Mouse (Mus musculus): ENCODE measurements at regions not wholly inside any gene's neighbourhood (a gene's known extent, or its start where the extent isn't known, plus 50 kb on each side); places are given as distances from the start of the nearest gene placed in this dataset.

DNA sequence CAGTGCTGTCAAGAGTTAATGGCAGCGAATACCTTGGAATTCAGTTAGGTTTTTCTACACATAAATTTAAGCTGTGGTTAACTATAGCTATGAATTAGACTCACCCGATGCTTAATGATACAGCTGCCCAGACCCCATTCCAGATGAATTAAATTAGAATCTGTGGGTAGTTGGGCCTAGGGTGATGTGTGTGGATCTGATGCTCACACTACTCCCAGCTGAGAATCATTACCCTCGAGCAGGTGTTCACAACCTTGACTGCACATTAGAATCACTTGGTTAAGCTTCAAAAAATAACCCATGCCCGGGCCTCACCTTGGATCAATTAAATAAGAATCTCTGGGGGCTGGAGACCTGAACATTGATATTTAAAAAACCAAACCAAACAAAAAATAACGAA is 684.2 kb upstream of the Adgra3 start:
- no peak for TF ChIP-seq GABPA (IDR thresholded peaks at IDR 0.05; ENCODE audit: low read depth, low read length)
- TF ChIP-seq GATA1 (IDR thresholded peaks at IDR 0.05; ENCODE audit: low read depth, low read length), result no peak
- TF ChIP-seq MXI1 (IDR thresholded peaks at IDR 0.05; ENCODE audit: low read depth, low read length), result no peak
- TF ChIP-seq RAD21 (IDR thresholded peaks at IDR 0.05; ENCODE audit: low read depth, low read length), result no peak
- no peak for TF ChIP-seq RCOR1 (IDR thresholded peaks at IDR 0.05; ENCODE audit: low read depth, low read length)
- no peak for TF ChIP-seq USF1 (IDR thresholded peaks at IDR 0.05; ENCODE audit: low read depth, low read length)
- no peak for TF ChIP-seq E2F4 (IDR thresholded peaks at IDR 0.05; ENCODE audit: borderline replicate concordance, low read depth, low read length)
- no peak for TF ChIP-seq HCFC1 (IDR thresholded peaks at IDR 0.05; ENCODE audit: low read depth, low read length)
- TF ChIP-seq CHD1 (IDR thresholded peaks at IDR 0.05; ENCODE audit: low read depth, low read length), result no peak
- Histone ChIP-seq H3K27ac (ENCODE audit: control insufficient read depth, low read depth, low read length) (no peak overlapping the region), H3K36me3 (ENCODE audit: control insufficient read depth in 1 of 2, insufficient read depth in 2 of 2, low read length in 2 of 2) (no peaks in the 10 kb centered on the region), H3K27me3 (ENCODE audit: control insufficient read depth in 1 of 2, insufficient read depth in 2 of 2, low read length in 2 of 2) (no peaks in the 10 kb centered on the region), H3K4me1 (ENCODE audit: control insufficient read depth in 1 of 2, insufficient read depth in 2 of 2, low read length in 2 of 2) (no peaks in the 10 kb centered on the region), H3K79me2 (ENCODE audit: control insufficient read depth, insufficient read depth, low read length, poor library complexity) (no peaks in the 10 kb centered on the region), H3K4me3 (ENCODE audit: control insufficient read depth in 1 of 2, insufficient read depth in 1 of 2, low read depth in 2 of 2, low read length in 2 of 2) (no peak overlapping the region), H3K9me3 (replicated peaks; ENCODE audit: insufficient read depth, low read length) (no peaks in the 10 kb centered on the region), H3K9ac (ENCODE audit: control insufficient read depth, low read depth, low read length, poor library complexity, severe bottlenecking) (no peak overlapping the region)
- DNase-seq (ENCODE audit: low read depth, low spot score), result no peak

DNA sequence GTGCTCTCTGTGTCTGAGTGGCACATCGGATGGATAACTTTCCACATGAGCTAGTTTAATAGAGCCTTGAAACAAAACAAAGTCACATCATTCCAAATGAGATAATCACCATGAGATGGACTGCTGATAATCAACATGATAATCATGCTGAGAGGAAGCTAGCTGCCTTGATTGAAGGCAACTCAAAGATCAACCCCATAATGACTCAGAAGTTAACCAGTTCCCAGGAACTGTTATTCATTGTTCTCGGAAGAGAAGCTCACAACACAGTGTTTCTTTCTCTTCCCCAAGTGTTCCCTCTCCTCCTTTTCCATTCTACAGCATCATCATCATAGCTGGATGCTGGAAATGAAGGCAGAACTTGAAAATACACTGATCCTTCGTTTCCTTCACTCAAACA is 674.9 kb upstream of the Adgra3 start:
- no peak overlapping the region for H3K9ac ChIP-seq (ENCODE audit: control insufficient read depth, low read depth, low read length, poor library complexity, severe bottlenecking)
- no peak overlapping the region for H3K27ac ChIP-seq (ENCODE audit: control insufficient read depth, low read depth, low read length)
- H3K9me3 ChIP-seq (replicated peaks; ENCODE audit: insufficient read depth, low read length), result no peaks in the 10 kb centered on the region
- no peak overlapping the region for H3K4me3 ChIP-seq (ENCODE audit: control insufficient read depth in 1 of 2, insufficient read depth in 1 of 2, low read depth in 2 of 2, low read length in 2 of 2)
- no peaks in the 10 kb centered on the region for H3K79me2 ChIP-seq (ENCODE audit: control insufficient read depth, insufficient read depth, low read length, poor library complexity)
- no peak for DNase-seq (ENCODE audit: low read depth, low spot score)
- H3K4me1 ChIP-seq (ENCODE audit: control insufficient read depth in 1 of 2, insufficient read depth in 2 of 2, low read length in 2 of 2), result no peaks in the 10 kb centered on the region
- TF ChIP-seq MXI1 (IDR thresholded peaks at IDR 0.05; ENCODE audit: low read depth, low read length) (no peak), E2F4 (IDR thresholded peaks at IDR 0.05; ENCODE audit: borderline replicate concordance, low read depth, low read length) (no peak), MAFK (IDR thresholded peaks at IDR 0.05; ENCODE audit: borderline replicate concordance, low read depth, low read length) (no peak), SMC3 (IDR thresholded peaks at IDR 0.05; ENCODE audit: low read depth, low read length) (no peak), GABPA (IDR thresholded peaks at IDR 0.05; ENCODE audit: low read depth, low read length) (no peak), JUND (IDR thresholded peaks at IDR 0.05; ENCODE audit: low read depth, low read length) (no peak), KAT2A (conservative IDR thresholded peaks at IDR 0.05; ENCODE audit: low read depth, low read length) (no peak)
- no peaks in the 10 kb centered on the region for H3K27me3 ChIP-seq (ENCODE audit: control insufficient read depth in 1 of 2, insufficient read depth in 2 of 2, low read length in 2 of 2)
- H3K36me3 ChIP-seq (ENCODE audit: control insufficient read depth in 1 of 2, insufficient read depth in 2 of 2, low read length in 2 of 2), result no peaks in the 10 kb centered on the region

DNA sequence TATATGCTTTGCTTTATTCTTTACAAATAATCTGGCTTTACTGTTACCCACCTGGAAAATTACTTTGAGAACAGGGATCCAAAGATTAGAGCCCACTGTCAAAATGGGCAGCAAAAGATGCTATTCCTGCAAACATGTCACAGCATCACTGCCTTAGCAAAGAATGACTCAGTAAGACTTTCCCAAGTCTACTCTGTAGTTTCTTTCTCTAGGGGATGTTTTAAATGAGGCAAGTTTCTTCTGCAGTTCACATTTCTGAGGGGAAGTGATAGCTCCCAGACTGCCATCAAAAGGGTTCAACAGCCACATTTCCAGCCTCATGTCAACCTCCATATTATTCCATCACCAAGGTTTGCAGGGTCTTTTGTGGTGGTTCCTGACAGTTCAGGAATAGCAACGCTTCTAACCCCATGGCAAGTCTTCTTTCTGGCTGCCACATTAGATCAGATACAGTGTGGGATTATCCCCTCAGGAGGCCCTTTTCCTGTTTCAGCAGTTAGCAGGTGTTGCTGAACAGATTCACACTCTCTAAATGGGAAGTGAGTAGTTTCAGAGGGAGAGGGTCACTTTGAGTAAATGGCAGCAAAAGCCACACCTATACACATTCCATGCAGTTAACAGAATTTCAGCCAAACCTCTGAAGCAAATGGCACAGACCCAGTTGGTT is 669.7 kb upstream of the Adgra3 start:
- no peak for DNase-seq (ENCODE audit: low read depth, low spot score)
- no peaks in the 10 kb centered on the region for H3K9me3 ChIP-seq (replicated peaks; ENCODE audit: insufficient read depth, low read length)
- no peak overlapping the region for H3K4me3 ChIP-seq (ENCODE audit: control insufficient read depth in 1 of 2, insufficient read depth in 1 of 2, low read depth in 2 of 2, low read length in 2 of 2)
- no peak for TF ChIP-seq ETS1 (IDR thresholded peaks at IDR 0.05; ENCODE audit: low read depth, low read length)
- TF ChIP-seq CTCF (IDR thresholded peaks at IDR 0.05 in 2 of 3, conservative IDR thresholded peaks at IDR 0.05 in 1 of 3; ENCODE audit: control insufficient read depth in 1 of 3, insufficient read depth in 1 of 3, low read depth in 2 of 3, low read length in 3 of 3, poor library complexity in 1 of 3, severe bottlenecking in 1 of 3), result no peak
- no peak for TF ChIP-seq RCOR1 (IDR thresholded peaks at IDR 0.05; ENCODE audit: low read depth, low read length)
- H3K79me2 ChIP-seq (ENCODE audit: control insufficient read depth, insufficient read depth, low read length, poor library complexity), result no peaks in the 10 kb centered on the region
- H3K27ac ChIP-seq (ENCODE audit: control insufficient read depth, low read depth, low read length), result no peak overlapping the region
- no peaks in the 10 kb centered on the region for H3K4me1 ChIP-seq (ENCODE audit: control insufficient read depth in 1 of 2, insufficient read depth in 2 of 2, low read length in 2 of 2)
- H3K9ac ChIP-seq (ENCODE audit: control insufficient read depth, low read depth, low read length, poor library complexity, severe bottlenecking), result no peak overlapping the region
- no peaks in the 10 kb centered on the region for H3K27me3 ChIP-seq (ENCODE audit: control insufficient read depth in 1 of 2, insufficient read depth in 2 of 2, low read length in 2 of 2)
- no peaks in the 10 kb centered on the region for H3K36me3 ChIP-seq (ENCODE audit: control insufficient read depth in 1 of 2, insufficient read depth in 2 of 2, low read length in 2 of 2)
